Mouse (Mus musculus) kidney, postnatal 14 days (tissue): ENCODE measurements at regions not wholly inside any gene's neighbourhood (a gene's known extent, or its start where the extent isn't known, plus 50 kb on each side); places are given as distances from the start of the nearest gene placed in this dataset.

Experiments
- DNase-seq: peaks from one replicate; pipeline ENCODE4 v3.0.0; 2022; ENCODE audit warnings: mixed read lengths

GRCm38 (mm10) chr10:21483373-21483772, 106.3 kb downstream of the Aldh8a1 start:
- DNase-seq, result no peak

- DNase-seq, result no peak
These were observed 104.5 kb upstream of the 1700020N01Rik start for GRCm38 (mm10) chr10:21488374-21488930.

- DNase-seq, result peak; percentile 73
These were observed 102.0 kb upstream of the 1700020N01Rik start for GRCm38 (mm10) chr10:21490910-21491309.

- peak; percentile 56 for DNase-seq
These were observed 100.6 kb upstream of the 1700020N01Rik start for GRCm38 (mm10) chr10:21492254-21492894.

- no peak for DNase-seq
These were observed 98.4 kb upstream of the 1700020N01Rik start for GRCm38 (mm10) chr10:21494536-21494935.

- no peak for DNase-seq
These were observed 95.8 kb upstream of the 1700020N01Rik start for GRCm38 (mm10) chr10:21497110-21497509.

GRCm38 (mm10) chr10:21498143-21498542, 94.8 kb upstream of the 1700020N01Rik start:
- DNase-seq, result no peak

GRCm38 (mm10) chr10:21501658-21502057, 91.3 kb upstream of the 1700020N01Rik start:
- DNase-seq, result no peak

- DNase-seq, result no peak
These were observed 88.5 kb upstream of the 1700020N01Rik start for GRCm38 (mm10) chr10:21504431-21504830.

- no peak for DNase-seq
These were observed 81.6 kb upstream of the 1700020N01Rik start for GRCm38 (mm10) chr10:21511386-21511785.

GRCm38 (mm10) chr10:21512486-21512885, 80.5 kb upstream of the 1700020N01Rik start:
- DNase-seq, result no peak

GRCm38 (mm10) chr10:21517721-21518120, 75.2 kb upstream of the 1700020N01Rik start:
- DNase-seq, result no peak

GRCm38 (mm10) chr10:21520854-21521253, 72.1 kb upstream of the 1700020N01Rik start:
- DNase-seq, result no peak

GRCm38 (mm10) chr10:21525555-21525954, 67.4 kb upstream of the 1700020N01Rik start:
- DNase-seq, result no peak

GRCm38 (mm10) chr10:21528396-21528795, 64.5 kb upstream of the 1700020N01Rik start:
- DNase-seq, result no peak

GRCm38 (mm10) chr10:21529098-21529749, 63.7 kb upstream of the 1700020N01Rik start:
- DNase-seq, result no peak

- DNase-seq, result no peak
These were observed 60.8 kb upstream of the 1700020N01Rik start for GRCm38 (mm10) chr10:21532142-21532541.

- DNase-seq, result no peak
These were observed 57.3 kb upstream of the 1700020N01Rik start for GRCm38 (mm10) chr10:21535631-21536030.

GRCm38 (mm10) chr10:21538481-21538880, 54.5 kb upstream of the 1700020N01Rik start:
- no peak for DNase-seq
